Mouse (Mus musculus): ENCODE results near the gene Cryl1. TPM values are rescaled to one million over a fixed set of nuclear protein-coding genes. Genes with fewer than 3 reads are reported as not detected.

Cryl1 gene
- polyA plus RNA-seq, 1 experiment from 2014 or later = 7.4 TPM

GRCm38 (mm10) chr14:57385667-57386066 is 12.7 kb downstream of the Cryl1 start:
- no peaks in the 10 kb centered on the region for H3K9me3 ChIP-seq (ENCODE audit: control insufficient read depth, low read length)
- no peaks in the 10 kb centered on the region for H3K27me3 ChIP-seq (ENCODE audit: control insufficient read depth, insufficient read depth, low read length)
- no peak overlapping the region for H3K9ac ChIP-seq (ENCODE audit: low read length)
- H3K27ac ChIP-seq (ENCODE audit: low read depth, low read length) = no peak overlapping the region
- ATAC-seq (replicated peaks; ENCODE audit: low FRiP score) (no peak), DNase-seq (ENCODE audit: low spot score) (no peak)
- WGBS = 85% methylated on average over 5 of the region's 5 CpGs
- H3K4me1 ChIP-seq (replicated peaks; ENCODE audit: control insufficient read depth, insufficient read depth, low read length) = no peaks in the 10 kb centered on the region
- H3K4me3 ChIP-seq (ENCODE audit: low read depth, low read length) = no peak overlapping the region
- H3K4me2 ChIP-seq (ENCODE audit: low read depth, low read length, severe bottlenecking) = no peak overlapping the region
- no peaks in the 10 kb centered on the region for H3K36me3 ChIP-seq (ENCODE audit: control insufficient read depth, insufficient read depth, low read length)

GRCm38 (mm10) chr14:57377531-57377930 is 20.8 kb downstream of the Cryl1 start:
- ATAC-seq (replicated peaks; ENCODE audit: low FRiP score) = no peak
- H3K9ac ChIP-seq (ENCODE audit: low read length) = no peak overlapping the region
- WGBS = 88% methylated on average over 5 of the region's 5 CpGs
- no peaks in the 10 kb centered on the region for H3K9me3 ChIP-seq (ENCODE audit: control insufficient read depth, low read length)
- no peaks in the 10 kb centered on the region for H3K36me3 ChIP-seq (ENCODE audit: control insufficient read depth, insufficient read depth, low read length)
- no peak overlapping the region for H3K4me3 ChIP-seq (ENCODE audit: low read depth, low read length)
- no peak overlapping the region for H3K27ac ChIP-seq (ENCODE audit: low read depth, low read length)
- no peak overlapping the region for H3K4me2 ChIP-seq (ENCODE audit: low read depth, low read length, severe bottlenecking)
- H3K4me1 ChIP-seq (replicated peaks; ENCODE audit: control insufficient read depth, insufficient read depth, low read length) = no peaks in the 10 kb centered on the region
- no peak for DNase-seq (ENCODE audit: low spot score)
- no peaks in the 10 kb centered on the region for H3K27me3 ChIP-seq (ENCODE audit: control insufficient read depth, insufficient read depth, low read length)

GRCm38 (mm10) chr14:57376956-57377355 is 21.4 kb downstream of the Cryl1 start:
- H3K4me3 ChIP-seq (ENCODE audit: low read depth, low read length) = no peak overlapping the region
- ATAC-seq (replicated peaks; ENCODE audit: low FRiP score) = no peak
- 88% methylated on average over 9 of the region's 9 CpGs for WGBS

GRCm38 (mm10) chr14:57376016-57376415 is 22.3 kb downstream of the Cryl1 start:
- Histone ChIP-seq H3K4me3 (ENCODE audit: low read depth, low read length) (no peak overlapping the region), H3K36me3 (ENCODE audit: control insufficient read depth, insufficient read depth, low read length) (no peaks in the 10 kb centered on the region), H3K9me3 (ENCODE audit: control insufficient read depth, low read length) (no peaks in the 10 kb centered on the region), H3K27me3 (ENCODE audit: control insufficient read depth, insufficient read depth, low read length) (no peaks in the 10 kb centered on the region), H3K4me1 (replicated peaks; ENCODE audit: control insufficient read depth, insufficient read depth, low read length) (no peaks in the 10 kb centered on the region), H3K4me2 (ENCODE audit: low read depth, low read length, severe bottlenecking) (no peak overlapping the region), H3K9ac (ENCODE audit: low read length) (no peak overlapping the region), H3K27ac (ENCODE audit: low read depth, low read length) (no peak overlapping the region)
- no peak for DNase-seq (ENCODE audit: low spot score)
- 79% methylated on average over 8 of the region's 8 CpGs for WGBS
- no peak for ATAC-seq (replicated peaks; ENCODE audit: low FRiP score)

More at GRCm38 (mm10) chr14:57376956-57377355, 21.4 kb downstream of the Cryl1 start:
- Histone ChIP-seq H3K9me3 (ENCODE audit: control insufficient read depth, low read length) (no peaks in the 10 kb centered on the region), H3K9ac (ENCODE audit: low read length) (no peak overlapping the region), H3K27me3 (ENCODE audit: control insufficient read depth, insufficient read depth, low read length) (no peaks in the 10 kb centered on the region), H3K4me1 (replicated peaks; ENCODE audit: control insufficient read depth, insufficient read depth, low read length) (no peaks in the 10 kb centered on the region), H3K36me3 (ENCODE audit: control insufficient read depth, insufficient read depth, low read length) (no peaks in the 10 kb centered on the region), H3K27ac (ENCODE audit: low read depth, low read length) (no peak overlapping the region), H3K4me2 (ENCODE audit: low read depth, low read length, severe bottlenecking) (no peak overlapping the region)
- no peak for DNase-seq (ENCODE audit: low spot score)

GRCm38 (mm10) chr14:57375205-57375604 is 23.1 kb downstream of the Cryl1 start:
- Histone ChIP-seq H3K9me3 (ENCODE audit: control insufficient read depth, low read length) (no peaks in the 10 kb centered on the region), H3K4me3 (ENCODE audit: low read depth, low read length) (no peak overlapping the region), H3K27ac (ENCODE audit: low read depth, low read length) (no peak overlapping the region), H3K4me1 (replicated peaks; ENCODE audit: control insufficient read depth, insufficient read depth, low read length) (no peaks in the 10 kb centered on the region), H3K36me3 (ENCODE audit: control insufficient read depth, insufficient read depth, low read length) (no peaks in the 10 kb centered on the region), H3K9ac (ENCODE audit: low read length) (no peak overlapping the region), H3K4me2 (ENCODE audit: low read depth, low read length, severe bottlenecking) (no peak overlapping the region), H3K27me3 (ENCODE audit: control insufficient read depth, insufficient read depth, low read length) (no peaks in the 10 kb centered on the region)
- 82% methylated on average over 9 of the region's 9 CpGs for WGBS
- DNase-seq (ENCODE audit: low spot score) (no peak), ATAC-seq (replicated peaks; ENCODE audit: low FRiP score) (no peak)

GRCm38 (mm10) chr14:57372348-57373102 is 25.8 kb downstream of the Cryl1 start:
- no peak overlapping the region for H3K4me3 ChIP-seq (ENCODE audit: low read depth, low read length)
- ATAC-seq (replicated peaks; ENCODE audit: low FRiP score) (0 out of 2 replicates have a peak, but pooled peaks have one; percentile 46), DNase-seq (ENCODE audit: low spot score) (peak; percentile 80)
- no peaks in the 10 kb centered on the region for H3K36me3 ChIP-seq (ENCODE audit: control insufficient read depth, insufficient read depth, low read length)
- no peak overlapping the region for H3K4me2 ChIP-seq (ENCODE audit: low read depth, low read length, severe bottlenecking)
- no peaks in the 10 kb centered on the region for H3K9me3 ChIP-seq (ENCODE audit: control insufficient read depth, low read length)
- no peaks in the 10 kb centered on the region for H3K4me1 ChIP-seq (replicated peaks; ENCODE audit: control insufficient read depth, insufficient read depth, low read length)
- 51% methylated on average over 8 of the region's 8 CpGs for WGBS
- no peak overlapping the region for H3K9ac ChIP-seq (ENCODE audit: low read length)
- no peaks in the 10 kb centered on the region for H3K27me3 ChIP-seq (ENCODE audit: control insufficient read depth, insufficient read depth, low read length)
- no peak overlapping the region for H3K27ac ChIP-seq (ENCODE audit: low read depth, low read length)

GRCm38 (mm10) chr14:57367327-57367726 is 31.0 kb downstream of the Cryl1 start:
- Histone ChIP-seq H3K4me3 (ENCODE audit: low read depth, low read length) (no peak overlapping the region), H3K27me3 (ENCODE audit: control insufficient read depth, insufficient read depth, low read length) (no peaks in the 10 kb centered on the region), H3K4me1 (replicated peaks; ENCODE audit: control insufficient read depth, insufficient read depth, low read length) (peaks cover 3% of the 10 kb centered on the region; the same call in 1 of the 2 replicates), H3K9ac (ENCODE audit: low read length) (no peak overlapping the region), H3K9me3 (ENCODE audit: control insufficient read depth, low read length) (no peaks in the 10 kb centered on the region), H3K4me2 (ENCODE audit: low read depth, low read length, severe bottlenecking) (no peak overlapping the region), H3K27ac (ENCODE audit: low read depth, low read length) (no peak overlapping the region), H3K36me3 (ENCODE audit: control insufficient read depth, insufficient read depth, low read length) (no peaks in the 10 kb centered on the region)
- no peak for ATAC-seq (replicated peaks; ENCODE audit: low FRiP score)
- no peak for DNase-seq (ENCODE audit: low spot score)
- WGBS = 61% methylated on average over 4 of the region's 4 CpGs

- Histone ChIP-seq H3K9ac (ENCODE audit: low read length) (no peak overlapping the region), H3K27me3 (ENCODE audit: control insufficient read depth, insufficient read depth, low read length) (no peaks in the 10 kb centered on the region), H3K36me3 (ENCODE audit: control insufficient read depth, insufficient read depth, low read length) (no peaks in the 10 kb centered on the region), H3K9me3 (ENCODE audit: control insufficient read depth, low read length) (no peaks in the 10 kb centered on the region), H3K4me2 (ENCODE audit: low read depth, low read length, severe bottlenecking) (no peak overlapping the region), H3K27ac (ENCODE audit: low read depth, low read length) (no peak overlapping the region), H3K4me1 (replicated peaks; ENCODE audit: control insufficient read depth, insufficient read depth, low read length) (peaks cover 3% of the 10 kb centered on the region; the same call in 1 of the 2 replicates), H3K4me3 (ENCODE audit: low read depth, low read length) (no peak overlapping the region)
- ATAC-seq (replicated peaks; ENCODE audit: low FRiP score) (no peak), DNase-seq (ENCODE audit: low spot score) (no peak)
- 75% methylated on average over 5 of the region's 5 CpGs for WGBS
Measured at GRCm38 (mm10) chr14:57366724-57367123, 31.6 kb downstream of the Cryl1 start.

GRCm38 (mm10) chr14:57365341-57365740 is 33.0 kb downstream of the Cryl1 start:
- WGBS = 88% methylated on average over 9 of the region's 9 CpGs
- no peaks in the 10 kb centered on the region for H3K36me3 ChIP-seq (ENCODE audit: control insufficient read depth, insufficient read depth, low read length)
- H3K9me3 ChIP-seq (ENCODE audit: control insufficient read depth, low read length) = no peaks in the 10 kb centered on the region
- no peak overlapping the region for H3K27ac ChIP-seq (ENCODE audit: low read depth, low read length)
- H3K27me3 ChIP-seq (ENCODE audit: control insufficient read depth, insufficient read depth, low read length) = no peaks in the 10 kb centered on the region
- no peak for DNase-seq (ENCODE audit: low spot score)
- H3K4me3 ChIP-seq (ENCODE audit: low read depth, low read length) = no peak overlapping the region
- H3K4me1 ChIP-seq (replicated peaks; ENCODE audit: control insufficient read depth, insufficient read depth, low read length) = peaks cover 3% of the 10 kb centered on the region; the same call in 1 of the 2 replicates
- no peak overlapping the region for H3K4me2 ChIP-seq (ENCODE audit: low read depth, low read length, severe bottlenecking)
- ATAC-seq (replicated peaks; ENCODE audit: low FRiP score) = no peak
- H3K9ac ChIP-seq (ENCODE audit: low read length) = no peak overlapping the region
